Mouse (Mus musculus) T-helper 1 cell (primary cell): Measurements from ENCODE around the gene Rnf212.
"Not testable (repeated sequence)": the region's sequence is repeated elsewhere in the genome, so short reads cannot be mapped to it uniquely, and the experiment has no call there.

ENCODE experiments used
- in situ Hi-C: fragments of 300-600 bp; cut with MboI, MseI; formaldehyde crosslinking; loops from one replicate; pipeline ENCODE4 v1.15.1; 2025; ENCODE audit warnings: high pct_unique_total_duplicates

The Rnf212 gene

DNA sequence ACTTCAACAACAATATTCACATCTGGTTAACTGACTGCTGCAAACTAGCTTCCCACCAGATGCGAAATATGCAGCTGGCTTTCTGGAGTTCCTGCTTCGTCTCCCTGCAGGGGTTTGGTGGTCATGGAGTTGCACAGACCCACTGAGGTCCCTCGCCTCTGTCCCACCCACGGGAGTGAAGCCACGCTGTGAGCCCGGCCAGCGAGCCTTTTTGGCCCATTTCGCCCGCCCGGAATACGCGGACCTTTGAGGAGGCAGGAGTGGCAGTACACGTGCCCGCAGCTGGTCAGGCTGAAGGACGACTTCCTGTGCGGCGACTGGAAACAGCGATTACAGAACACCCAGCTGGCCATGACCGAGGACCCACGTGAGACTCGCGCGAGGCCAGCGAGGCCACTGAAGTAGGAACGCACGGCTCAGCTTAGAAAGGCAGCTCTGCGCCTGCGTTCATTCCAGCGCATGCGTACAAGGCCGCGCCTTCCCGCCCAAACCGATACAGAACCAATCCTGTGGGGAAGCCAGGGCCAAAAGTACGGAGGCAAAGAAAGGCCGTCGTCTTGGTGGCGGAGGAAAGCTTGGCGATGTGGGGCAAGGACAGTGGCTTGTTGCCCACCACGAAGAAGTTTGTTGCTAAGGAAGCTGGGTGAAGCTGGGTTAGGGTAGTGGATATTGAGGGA lies at the start of gene Rnf212:
Gene Rnf212, minus strand, starts transcription at position 353 of the 677 bp plus-strand sequence.
- in situ Hi-C loops: no loop called here

DNA sequence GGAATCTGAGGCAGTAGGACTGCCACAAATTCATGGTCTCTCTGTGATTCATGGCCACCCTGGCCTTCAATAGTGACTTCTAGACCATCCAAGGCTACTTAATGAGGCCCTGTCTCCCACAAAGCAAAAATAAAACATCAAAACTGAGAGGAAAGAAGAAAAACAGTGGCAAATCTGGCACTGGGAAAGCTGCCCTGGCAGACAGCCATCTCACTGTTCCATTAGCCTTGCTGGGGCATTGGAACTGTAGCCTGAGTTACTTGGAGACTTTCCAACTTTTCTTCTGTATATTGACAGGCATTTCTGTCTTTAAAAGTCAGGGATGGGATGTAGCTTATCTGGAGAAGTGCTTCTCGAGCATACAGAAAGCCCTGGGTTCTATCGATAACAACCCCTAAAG lies 48.5 kb upstream of the Rnf212 start:
- in situ Hi-C loops: no loop called here

DNA sequence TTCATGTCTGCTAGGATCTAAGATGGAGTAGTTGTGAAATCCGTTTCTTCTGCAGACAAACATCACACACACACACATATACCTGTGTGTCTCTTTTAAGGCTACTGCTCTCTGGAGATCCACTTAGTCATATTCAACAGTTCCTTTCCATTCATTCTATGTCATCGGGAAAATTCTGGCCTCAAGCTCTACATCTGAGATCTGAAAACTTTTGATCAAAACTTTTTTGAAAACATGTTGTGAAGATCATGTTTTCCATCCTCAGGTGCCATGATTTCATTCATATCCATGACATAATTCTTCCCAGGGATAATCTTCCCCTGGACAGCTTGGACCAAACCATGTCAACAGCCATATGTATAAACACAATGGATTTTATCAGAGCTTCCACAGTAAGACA lies 34.0 kb upstream of the Rnf212 start, which contains the start of gene Vmn2r8:
Gene Vmn2r8, minus strand, starts transcription at position 101 of the 400 bp plus-strand sequence.
- in situ Hi-C loops: not testable (repeated sequence)

DNA sequence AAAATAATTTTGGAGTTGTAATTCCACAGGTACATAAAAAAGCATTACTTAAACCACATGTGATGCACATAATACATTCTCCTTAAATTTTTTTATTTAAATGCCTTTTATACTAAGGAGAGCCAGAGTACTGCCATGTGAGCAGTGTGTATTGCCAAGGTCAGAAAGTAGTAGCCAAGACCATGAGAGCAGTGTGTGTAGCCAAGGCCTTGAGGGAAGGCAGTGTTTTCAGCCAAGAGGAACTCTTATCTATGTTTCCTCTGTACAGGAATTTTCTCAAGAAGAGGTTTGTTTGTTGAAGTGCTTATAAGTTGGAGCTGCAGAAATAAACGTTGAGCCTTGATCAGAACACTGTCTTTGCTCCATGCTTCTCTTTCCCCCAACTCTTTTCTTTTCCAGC lies 28.9 kb upstream of the Rnf212 start:
- in situ Hi-C loops: no loop called here

DNA sequence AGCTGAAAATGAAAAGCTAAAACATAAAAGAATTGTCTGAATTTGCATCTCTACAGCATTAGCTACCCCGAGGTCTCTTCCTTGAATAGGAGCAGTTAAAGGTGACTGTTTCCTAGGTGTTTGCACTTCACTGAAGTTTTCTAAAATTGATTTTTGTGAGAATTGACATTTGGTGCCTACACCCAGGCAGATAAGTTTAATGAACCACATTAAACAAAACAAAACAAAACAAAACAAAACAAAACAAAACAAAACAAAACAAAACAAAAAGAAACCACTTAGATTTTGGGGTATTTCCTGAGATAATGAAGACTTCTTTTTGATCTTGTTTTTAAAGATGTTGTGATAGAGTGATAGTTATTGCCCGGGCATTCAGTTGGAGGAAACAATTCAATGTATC lies 20.5 kb upstream of the Rnf212 start, which contains the start of gene Tmed11:
Gene Tmed11, minus strand, starts transcription at position 101 of the 400 bp plus-strand sequence.
- in situ Hi-C loops: loop anchor here (10.0 kb wide), 1 partner anchor 250 kb away; no protein-coding TSS in a partner anchor

DNA sequence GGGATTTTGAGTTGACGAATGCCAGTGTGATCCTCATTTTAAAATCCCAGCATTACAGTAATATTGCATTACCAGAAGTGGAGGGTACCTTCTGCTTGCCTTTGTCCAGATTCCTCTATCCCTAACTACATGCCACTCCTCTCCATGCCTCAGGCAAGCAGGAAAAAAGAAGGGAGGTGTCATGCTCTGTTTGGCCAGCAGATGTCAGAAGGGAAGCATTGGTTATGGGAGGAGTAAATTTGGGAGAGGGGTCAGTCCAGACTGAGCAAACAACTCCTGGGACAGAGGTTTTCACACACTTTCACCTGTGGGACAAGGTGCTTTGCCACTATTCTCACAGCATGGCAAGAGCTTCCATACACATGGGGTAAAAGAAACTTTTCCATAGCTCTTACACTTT lies 15.6 kb upstream of the Rnf212 start:
- in situ Hi-C loops: loop anchor here (10.0 kb wide), 1 partner anchor 254 kb away; no protein-coding TSS in a partner anchor

DNA sequence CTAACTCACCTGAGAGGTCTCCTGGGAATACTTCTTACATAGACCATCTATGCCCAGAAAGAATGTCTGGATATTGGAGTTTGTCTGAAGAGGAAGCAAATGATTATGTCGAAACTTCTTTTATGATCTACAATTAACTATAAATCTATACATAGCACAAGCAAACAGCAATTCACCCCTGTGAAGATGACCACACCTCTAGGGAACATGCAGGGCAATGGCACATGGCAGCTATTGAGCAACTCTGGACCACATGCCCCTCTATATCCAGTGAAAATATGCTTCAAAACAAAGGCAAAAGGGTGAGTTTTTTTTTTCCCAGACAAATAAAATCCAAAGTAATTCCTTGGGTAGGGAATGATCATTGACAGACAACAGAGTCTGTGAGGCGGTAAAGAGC lies 14.8 kb downstream of the Rnf212 start:
- in situ Hi-C loops: no loop called here

DNA sequence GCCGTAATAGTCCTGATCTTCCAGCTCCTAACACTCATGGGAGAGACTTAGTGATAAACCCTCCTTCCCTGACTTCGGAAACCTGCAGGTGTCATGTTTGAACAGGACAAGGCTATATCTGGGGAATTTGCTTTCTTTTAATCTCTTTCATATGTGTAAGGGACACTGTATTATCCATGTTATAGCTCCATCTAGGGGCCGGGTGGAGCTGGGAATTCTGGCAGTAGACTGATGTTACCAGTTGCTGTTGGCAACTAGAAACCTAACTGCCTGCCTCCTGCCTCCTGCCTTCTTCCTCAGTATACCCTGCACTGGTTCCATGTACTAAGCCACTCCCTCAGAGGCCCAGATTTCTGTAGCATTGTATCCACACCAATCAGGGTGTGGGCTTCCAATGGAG lies 16.4 kb downstream of the Rnf212 start:
- in situ Hi-C loops: no loop called here

DNA sequence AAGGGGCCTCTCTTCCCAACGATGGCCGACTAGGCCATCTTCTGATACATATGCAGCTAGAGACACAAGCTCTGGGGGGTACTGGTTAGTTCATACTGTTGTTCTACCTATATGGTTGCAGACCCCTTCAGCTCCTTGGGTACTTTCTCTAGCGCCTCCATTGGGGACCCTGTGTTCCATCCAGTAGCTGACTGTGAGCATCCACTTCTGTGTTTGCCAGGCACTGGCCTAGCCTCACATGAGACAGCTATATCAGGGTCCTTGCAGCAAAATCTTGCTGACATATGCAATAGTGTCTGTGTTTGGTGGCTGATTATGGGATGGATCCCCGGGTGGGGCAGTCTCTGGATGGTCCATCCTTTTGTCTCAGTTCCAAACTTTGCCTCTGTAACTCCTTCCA lies 23.5 kb downstream of the Rnf212 start:
- in situ Hi-C loops: not testable (repeated sequence)

DNA sequence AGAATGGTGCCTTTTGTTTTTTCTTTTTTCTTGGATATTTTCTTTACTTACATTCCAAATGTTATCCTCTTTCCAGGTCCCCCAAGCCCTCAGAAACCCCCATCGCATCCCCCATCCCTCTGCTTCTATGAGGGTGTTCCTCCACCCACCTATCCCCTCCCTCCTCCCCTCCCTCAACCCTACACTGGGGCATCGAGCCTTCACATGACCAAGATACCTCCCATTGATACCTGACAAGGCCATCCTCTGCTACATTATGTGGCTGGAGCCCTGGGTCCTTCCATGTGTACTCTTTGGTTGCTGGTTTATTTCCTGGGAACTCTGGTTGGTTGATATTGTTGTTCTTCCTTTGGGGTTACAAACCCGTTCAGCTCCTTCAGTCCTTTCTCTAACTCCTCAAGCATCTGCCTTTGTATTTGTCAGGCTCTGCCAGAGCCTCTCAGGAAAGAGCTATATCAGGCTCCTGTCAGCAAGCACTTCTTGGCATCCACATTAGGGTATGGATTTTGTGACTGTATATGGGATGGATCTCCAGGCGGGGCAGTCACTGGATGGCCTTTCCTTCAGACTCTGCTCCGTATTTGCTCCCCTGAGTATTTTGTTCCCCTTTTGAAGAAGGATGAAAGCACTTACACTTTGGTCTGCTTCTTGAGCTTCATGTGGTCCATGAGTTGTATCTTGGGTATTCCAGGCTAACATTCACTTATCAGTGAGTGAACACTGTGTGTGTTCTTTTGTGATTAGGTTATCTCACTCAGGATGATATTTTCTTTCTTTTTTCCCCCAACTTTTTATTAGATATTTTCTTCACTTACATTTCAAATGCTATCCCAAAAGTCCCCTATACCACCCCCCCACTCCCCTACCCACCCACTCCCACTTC lies 24.2 kb downstream of the Rnf212 start:
- in situ Hi-C loops: no loop called here

DNA sequence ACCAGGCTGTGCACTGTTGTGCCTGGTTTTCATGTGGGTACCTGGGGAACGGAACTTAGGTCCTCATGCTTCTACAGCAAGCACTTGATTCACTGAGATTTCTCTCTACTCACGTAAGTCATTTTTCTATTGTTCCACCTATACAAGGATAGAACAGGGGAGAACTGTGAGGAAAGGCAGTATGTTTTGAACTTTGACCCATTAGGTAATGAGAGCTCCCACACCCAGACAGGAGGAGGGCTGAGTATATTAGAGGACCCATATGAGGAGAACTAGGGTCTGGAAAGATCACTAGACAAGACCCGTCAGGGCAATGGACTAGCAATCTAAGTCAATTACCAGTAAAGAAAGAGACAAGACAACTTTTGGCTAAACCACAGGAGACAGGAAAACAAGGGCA lies 30.2 kb downstream of the Rnf212 start:
- in situ Hi-C loops: no loop called here

DNA sequence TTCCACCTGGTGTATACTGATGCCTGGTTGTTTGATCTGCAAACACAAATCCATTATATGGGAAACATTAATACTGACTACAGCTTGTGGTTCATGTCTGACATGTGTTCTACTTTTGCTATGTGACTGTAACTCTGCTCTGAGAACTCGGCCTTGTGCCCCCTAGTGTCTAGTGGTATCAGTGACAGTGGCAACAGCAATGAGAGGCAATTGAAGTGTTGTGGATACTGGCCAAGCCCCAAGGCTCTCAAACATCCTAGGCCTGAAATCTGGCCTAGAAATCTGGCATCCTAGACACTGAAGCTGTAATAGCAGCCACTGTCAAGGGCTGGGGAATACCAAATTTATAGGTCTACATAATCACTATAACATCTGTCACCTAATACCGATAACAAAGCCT lies 30.9 kb downstream of the Rnf212 start:
- in situ Hi-C loops: no loop called here

DNA sequence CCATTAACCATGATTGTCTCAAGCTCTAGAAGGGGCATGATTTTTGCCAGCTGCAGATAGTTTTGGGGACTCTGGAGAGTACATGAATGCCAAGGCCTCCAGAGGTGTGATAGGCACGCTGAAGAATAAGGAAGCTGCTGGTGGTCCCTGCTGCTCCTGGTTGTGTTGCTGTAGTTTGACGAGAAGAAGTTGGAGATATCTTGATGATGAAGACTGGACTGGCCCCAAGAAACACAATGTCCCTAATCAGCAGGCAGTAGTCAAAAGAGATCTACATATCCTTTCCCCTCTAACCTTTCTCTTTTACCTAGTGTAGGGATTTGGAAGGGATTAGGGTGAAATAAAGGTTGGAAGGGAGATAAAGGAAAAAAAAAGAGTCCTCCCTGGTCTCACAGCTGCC lies 32.2 kb downstream of the Rnf212 start:
- in situ Hi-C loops: no loop called here

DNA sequence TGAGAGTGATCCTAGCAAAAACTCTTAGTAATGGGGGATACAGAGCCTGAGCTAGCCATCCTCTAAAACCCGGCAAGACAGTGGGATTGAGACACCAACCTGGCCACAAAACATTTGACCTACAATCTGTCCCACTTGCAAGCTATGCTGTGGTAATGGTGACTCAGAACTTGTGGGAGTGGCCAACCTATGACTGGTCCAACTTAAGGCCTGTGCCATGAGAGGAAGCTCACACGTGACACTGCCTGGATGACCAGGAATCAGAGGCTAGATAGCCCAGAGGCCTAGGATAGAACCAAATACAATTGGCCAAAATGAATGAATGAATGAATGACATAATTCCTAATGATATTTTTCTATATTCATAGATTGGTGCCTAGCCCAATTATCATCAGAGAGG lies 32.9 kb downstream of the Rnf212 start:
- in situ Hi-C loops: no loop called here

DNA sequence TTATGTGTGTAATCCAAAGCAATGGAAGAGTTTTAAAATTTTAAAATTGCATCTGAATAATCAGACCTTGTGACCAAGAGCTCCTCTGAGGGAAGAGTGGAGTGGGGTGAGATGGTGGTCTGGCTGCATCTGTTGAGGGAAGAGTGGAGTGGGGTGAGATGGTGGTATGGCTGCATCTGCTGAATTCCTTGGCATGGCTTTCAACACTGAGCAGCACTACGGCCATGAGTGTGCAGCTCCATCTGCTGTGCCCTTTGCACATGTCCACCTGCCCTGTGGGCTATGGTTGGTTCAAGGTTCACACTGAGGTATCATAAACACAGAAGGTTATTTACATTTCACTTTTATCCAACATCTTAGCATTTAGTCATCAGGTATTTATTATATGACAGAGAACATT lies 47.4 kb downstream of the Rnf212 start:
- in situ Hi-C loops: no loop called here

DNA sequence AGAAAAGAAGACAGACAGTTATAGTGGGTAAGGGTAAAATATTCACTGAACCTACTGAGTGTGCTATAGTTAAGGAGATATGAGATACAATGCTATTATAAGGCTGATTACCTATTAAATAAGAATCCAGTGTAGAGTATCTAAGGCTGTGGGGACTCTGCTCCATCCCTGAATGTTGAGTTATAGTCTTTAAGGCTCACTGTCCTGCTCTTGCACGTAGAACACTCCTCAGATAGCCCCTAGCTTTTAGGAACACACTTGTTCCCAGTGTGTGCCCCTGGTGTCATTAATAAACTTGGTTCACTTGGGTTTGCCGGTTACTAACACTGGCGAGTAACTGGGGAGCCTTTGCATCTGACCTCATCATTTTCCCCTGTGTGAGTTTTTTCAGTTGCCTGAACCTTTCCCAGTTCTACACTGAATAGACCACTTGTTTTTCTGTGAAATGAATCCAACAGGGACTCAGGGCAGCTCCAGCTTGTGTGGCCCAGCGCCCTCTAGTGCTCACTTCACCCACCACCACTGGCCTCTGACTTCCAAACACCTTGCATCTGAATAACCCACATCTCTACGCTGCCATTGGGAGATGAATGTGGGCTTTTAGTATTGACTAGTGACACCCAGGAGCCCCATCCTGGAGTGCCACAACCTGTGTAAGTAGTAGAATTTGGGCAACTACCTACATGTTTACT lies 48.1 kb downstream of the Rnf212 start:
- in situ Hi-C loops: no loop called here

DNA sequence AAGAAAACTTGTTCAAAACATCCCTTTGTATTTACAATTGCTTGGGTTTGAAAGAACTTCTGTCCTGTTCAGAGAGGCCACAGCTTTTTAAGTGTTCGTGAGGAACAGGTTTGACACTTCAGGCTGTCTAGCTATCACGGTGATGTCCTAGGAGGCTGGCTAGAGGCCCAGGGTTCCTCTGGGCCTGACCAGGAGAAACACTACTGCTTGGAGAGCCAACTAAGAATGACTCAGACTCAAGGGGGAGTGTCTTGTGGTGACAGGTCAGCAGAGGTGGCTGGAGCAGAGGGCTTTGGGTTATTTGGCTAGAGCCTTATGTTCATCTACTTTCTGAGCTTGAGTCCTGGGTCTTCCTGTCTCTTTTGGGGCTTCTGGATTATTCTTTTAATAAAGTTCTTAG lies 50.8 kb downstream of the Rnf212 start:
- in situ Hi-C loops: no loop called here

DNA sequence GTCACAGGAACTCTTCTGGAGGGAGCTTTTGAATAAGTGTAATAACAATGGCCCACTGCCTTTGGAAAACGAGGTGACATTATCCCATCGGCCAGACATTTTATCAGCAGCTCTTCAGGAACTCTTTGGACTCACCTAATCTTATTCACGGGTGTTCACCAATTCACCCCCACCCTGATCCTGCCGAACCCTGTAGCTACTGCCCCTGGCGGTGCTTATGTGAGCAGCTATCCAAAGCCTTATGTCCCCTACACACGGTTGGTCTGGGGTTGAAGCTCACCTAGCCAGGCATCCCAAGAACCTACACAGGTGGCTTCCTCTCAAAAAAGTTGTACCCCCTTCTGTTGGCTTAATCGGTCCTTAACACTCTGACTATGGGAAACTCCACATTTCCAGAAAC lies 55.0 kb downstream of the Rnf212 start:
- in situ Hi-C loops: no loop called here

DNA sequence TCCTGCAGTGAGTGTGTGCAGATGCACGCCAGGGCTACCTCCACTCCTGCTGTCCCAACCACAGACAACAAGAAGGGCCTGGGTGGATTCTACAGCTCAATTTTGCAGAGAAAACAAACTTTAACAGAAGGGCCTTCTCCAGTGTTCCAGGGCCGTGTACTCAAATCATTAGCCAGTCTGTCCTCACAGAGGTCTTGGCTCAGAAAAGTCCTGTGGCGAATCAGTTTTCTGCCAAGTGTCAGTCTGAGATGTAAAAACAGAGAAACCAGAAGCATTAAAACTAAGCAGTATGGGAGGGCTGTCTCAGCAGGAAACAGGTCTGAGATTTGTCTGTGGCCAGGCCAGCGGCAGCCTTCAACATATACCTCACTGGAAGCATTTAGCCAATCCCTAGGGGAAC lies 56.7 kb downstream of the Rnf212 start:
- in situ Hi-C loops: no loop called here

DNA sequence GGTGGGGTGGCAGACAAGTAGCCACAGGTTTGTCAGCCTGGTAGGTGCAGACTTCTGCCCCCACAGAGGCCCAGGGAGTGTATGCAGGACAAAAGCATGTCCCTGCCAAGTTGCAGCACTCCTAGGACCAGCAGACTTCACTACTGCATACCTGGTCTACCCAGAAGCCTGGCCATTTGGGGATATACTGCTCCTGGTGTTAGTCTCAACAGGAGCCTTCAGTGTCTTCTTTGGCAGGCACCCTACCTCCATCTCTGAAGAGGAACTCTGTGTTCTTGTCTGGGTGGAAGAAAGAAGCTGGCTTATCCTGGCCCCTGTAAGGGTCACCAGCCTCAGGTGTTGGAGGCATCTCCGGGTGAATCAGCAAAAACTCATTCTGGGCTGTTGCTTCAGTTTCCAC lies 58.8 kb downstream of the Rnf212 start:
- in situ Hi-C loops: no loop called here

DNA sequence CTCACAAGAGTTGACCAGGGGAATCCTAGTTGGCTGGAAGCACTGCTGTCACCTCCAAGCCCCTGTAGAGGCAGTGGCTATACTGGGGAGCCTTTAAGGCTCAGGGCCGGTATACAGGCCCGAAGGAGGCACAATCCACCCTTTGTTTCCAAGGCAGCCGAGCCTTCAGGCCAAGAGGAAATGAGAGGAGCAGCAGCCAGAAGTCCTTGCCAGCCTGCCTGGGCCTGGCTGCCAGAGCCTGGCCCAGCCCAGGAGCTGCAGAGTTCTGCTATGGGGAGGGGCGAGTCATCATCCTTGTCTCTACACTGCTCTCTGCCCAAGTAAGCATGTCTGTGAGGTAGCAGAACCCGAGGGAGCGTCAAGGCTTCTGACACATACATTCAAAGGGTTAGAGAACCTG lies 60.6 kb downstream of the Rnf212 start:
- in situ Hi-C loops: no loop called here

DNA sequence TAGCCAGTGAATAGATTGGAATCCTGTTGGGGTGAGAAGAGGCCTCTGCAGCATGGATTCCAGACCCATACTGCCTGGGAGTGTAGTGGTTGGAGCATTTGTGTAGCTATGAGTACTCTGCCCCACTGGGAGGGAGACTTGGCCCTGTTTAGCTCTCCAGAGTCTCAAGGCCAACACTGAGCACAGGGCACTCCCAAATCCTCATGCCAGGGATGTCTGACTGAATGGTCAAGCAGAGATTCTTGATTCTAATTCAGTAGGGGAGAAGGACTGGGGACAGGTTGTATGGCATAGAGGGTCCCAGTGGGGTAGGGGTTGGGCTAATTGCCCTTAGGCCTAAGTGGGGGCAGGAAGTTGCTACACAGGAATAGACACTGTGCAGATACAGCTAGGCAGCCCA lies 61.1 kb downstream of the Rnf212 start:
- in situ Hi-C loops: no loop called here
